Mouse (Mus musculus) testis, adult 2 months (tissue): Measurements from ENCODE around the gene Htt. TPM values are rescaled to one million over a fixed set of nuclear protein-coding genes. Genes with fewer than 3 reads are reported as not detected.

Experiments
- H3K27ac ChIP-seq: fragments of 200-500 bp; 2 replicates; pipeline ENCODE4 v1.5.1; 2012; ENCODE audit warnings: low read depth, low read length; ENCODE audit not compliant: control insufficient read depth, insufficient read depth
- H3K27me3 ChIP-seq: fragments of 200-500 bp; 2 replicates; pipeline ENCODE4 v1.6.1; 2012; ENCODE audit warnings: mild to moderate bottlenecking, low read length, moderate library complexity; ENCODE audit not compliant: control insufficient read depth, insufficient read depth
- H3K36me3 ChIP-seq: fragments of 200-500 bp; 2 replicates; pipeline ENCODE4 v1.6.1; 2012; ENCODE audit warnings: mild to moderate bottlenecking, low read length; ENCODE audit not compliant: control insufficient read depth, insufficient read depth
- H3K4me1 ChIP-seq: fragments of 200-500 bp; 2 replicates; pipeline ENCODE4 v1.6.1; 2012; ENCODE audit warnings: low read length; ENCODE audit not compliant: control insufficient read depth, insufficient read depth
- H3K4me3 ChIP-seq: fragments of 200-500 bp; 2 replicates; pipeline ENCODE4 v1.5.1; 2012; ENCODE audit warnings: low read depth, mild to moderate bottlenecking, low read length, moderate library complexity, mixed read lengths; ENCODE audit not compliant: control insufficient read depth
- CTCF ChIP-seq: fragments of 200-500 bp; IDR thresholded peaks from 2 replicates; pipeline ENCODE4 v1.5.1; 2012; ENCODE audit warnings: low read depth, mild to moderate bottlenecking, inconsistent platforms, low read length, moderate library complexity; ENCODE audit not compliant: control insufficient read depth, insufficient read depth, insufficient replicate concordance
- POLR2A ChIP-seq: fragments of 200-500 bp; IDR thresholded peaks from 2 replicates; pipeline ENCODE4 v1.6.1; 2012; ENCODE audit warnings: low read depth, mild to moderate bottlenecking, inconsistent platforms, low read length, moderate library complexity; ENCODE audit not compliant: control insufficient read depth
- polyA plus RNA-seq: library from polyadenylated mRNA; depleted of rRNA; stranded (reverse); fragments of >200 nt; gene quantifications from 2 replicates; pipeline ENCODE4 v1.2.3, GENCODE M21; 2012; rRNA removed

Htt gene
- polyA plus RNA-seq, 1 experiment = 18.1 TPM

GRCm38 (mm10) chr5:34954508-34954907 is 193.0 kb downstream of the Htt start:
- Histone ChIP-seq H3K4me3 (no peak overlapping the region), H3K27me3 (no peaks in the 10 kb centered on the region), H3K36me3 (no peaks in the 10 kb centered on the region), H3K27ac (no peak overlapping the region), H3K4me1 (peaks cover 11% of the 10 kb centered on the region)
- TF ChIP-seq CTCF (no peak), POLR2A (no peak)

GRCm38 (mm10) chr5:34955630-34956029 is 194.1 kb downstream of the Htt start:
- Histone ChIP-seq H3K4me1 (peaks cover 5% of the 10 kb centered on the region), H3K36me3 (no peaks in the 10 kb centered on the region), H3K27me3 (no peaks in the 10 kb centered on the region), H3K27ac (no peak overlapping the region), H3K4me3 (no peak overlapping the region)
- TF ChIP-seq POLR2A = no peak
- TF ChIP-seq CTCF = no peak

- Histone ChIP-seq H3K36me3 (no peaks in the 10 kb centered on the region), H3K4me1 (peaks cover 3% of the 10 kb centered on the region; the same call in 1 of the 2 replicates), H3K27ac (no peak overlapping the region), H3K27me3 (no peaks in the 10 kb centered on the region), H3K4me3 (no peak overlapping the region)
- no peak for TF ChIP-seq POLR2A
Measured at GRCm38 (mm10) chr5:34956151-34956550, 194.6 kb downstream of the Htt start.

GRCm38 (mm10) chr5:34957015-34957414 is 195.5 kb downstream of the Htt start:
- Histone ChIP-seq H3K27ac (no peak overlapping the region), H3K36me3 (no peaks in the 10 kb centered on the region), H3K27me3 (no peaks in the 10 kb centered on the region), H3K4me3 (no peak overlapping the region), H3K4me1 (no peaks in the 10 kb centered on the region; the same call in 1 of the 2 replicates)
- TF ChIP-seq POLR2A (no peak), CTCF (no peak)

- Histone ChIP-seq H3K27me3 (no peaks in the 10 kb centered on the region), H3K36me3 (no peaks in the 10 kb centered on the region), H3K4me1 (no peaks in the 10 kb centered on the region; the same call in 1 of the 2 replicates), H3K4me3 (no peak overlapping the region), H3K27ac (no peak overlapping the region)
- TF ChIP-seq POLR2A = no peak
- TF ChIP-seq CTCF = no peak
Measured at GRCm38 (mm10) chr5:34960021-34960420, 198.5 kb downstream of the Htt start.

Other genes with a start within 250 kb of the Htt start
- 5.4 and 5.8 TPM in 2 replicates for gene Tnip2, start 247.7 kb upstream of the Htt start, polyA plus RNA-seq
- gene Sh3bp2, start 235.9 kb upstream of the Htt start, polyA plus RNA-seq = 4.9 and 5.0 TPM in 2 replicates
- 31.5 and 40.8 TPM in 2 replicates for gene Add1, start 188.1 kb upstream of the Htt start, polyA plus RNA-seq
- 23.5 and 27.6 TPM in 2 replicates for gene Mfsd10, start 124.5 kb upstream of the Htt start, polyA plus RNA-seq
- gene Nop14, start 101.6 kb upstream of the Htt start, polyA plus RNA-seq = 51.4 and 71.3 TPM in 2 replicates
- gene Grk4, start 101.4 kb upstream of the Htt start, polyA plus RNA-seq = 40.0 and 42.0 TPM in 2 replicates
- gene Msantd1, start 146.3 kb downstream of the Htt start, polyA plus RNA-seq = 4.0 and 4.1 TPM in 2 replicates
- gene Rgs12, start 187.7 kb downstream of the Htt start, polyA plus RNA-seq = 35.2 and 54.7 TPM in 2 replicates